Mouse (Mus musculus): ENCODE measurements around the gene 4930524B15Rik.

- TF ChIP-seq POLR2A (IDR thresholded peaks at IDR 0.05; ENCODE audit: low read depth, low read length) (no peak), CTCF (conservative IDR thresholded peaks at IDR 0.05; ENCODE audit: insufficient read depth, insufficient read length, low read depth, low read length) (no peak)
Measured at GRCm38 (mm10) chr11:31965256-31966134, at the start of gene 4930524B15Rik.
